Mouse (Mus musculus) liver, embryonic 14.5 days (tissue): ENCODE data around the gene Plekhm1.

ENCODE experiments used
- CTCF ChIP-seq: IDR thresholded peaks from 2 replicates; pipeline ENCODE4 v1.5.1; 2016; ENCODE audit warnings: antibody characterized with exemption, low read depth, control low read depth
- EP300 ChIP-seq: IDR thresholded peaks from 2 replicates; pipeline ENCODE4 v1.6.1; 2016; ENCODE audit warnings: antibody characterized with exemption, low read depth

DNA sequence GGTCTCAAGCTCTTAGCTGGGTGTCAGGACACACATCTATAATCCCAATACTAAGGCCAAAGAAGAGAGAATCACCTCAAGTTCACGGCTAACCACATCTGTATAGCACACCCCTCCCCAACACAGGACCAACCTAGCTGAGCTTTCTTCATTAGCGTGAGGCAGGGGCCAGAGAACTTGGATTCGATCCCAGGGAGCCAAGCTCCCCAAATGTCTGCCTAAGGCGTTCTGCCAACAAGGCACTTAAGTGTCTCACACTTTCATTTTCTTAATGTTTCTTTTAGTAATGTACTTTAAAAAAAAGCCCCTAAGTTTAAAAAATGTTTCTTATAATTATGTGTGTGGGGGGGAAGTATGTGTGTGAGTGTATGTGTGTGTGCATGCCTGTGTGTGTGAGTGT is 91.8 kb downstream of the Plekhm1 start:
- TF ChIP-seq CTCF (no peak), EP300 (no peak)
